Mouse (Mus musculus) ovary, postnatal 14 days (tissue): ENCODE data around the gene Rpl23.
"Not testable (repeated sequence)": the region's sequence is repeated elsewhere in the genome, so short reads cannot be mapped to it uniquely, and the experiment has no call there.

ENCODE experiments used
- DNase-seq: peaks from one replicate; pipeline ENCODE4 v3.0.0; 2022; ENCODE audit warnings: low spot score

The Rpl23 gene

DNA sequence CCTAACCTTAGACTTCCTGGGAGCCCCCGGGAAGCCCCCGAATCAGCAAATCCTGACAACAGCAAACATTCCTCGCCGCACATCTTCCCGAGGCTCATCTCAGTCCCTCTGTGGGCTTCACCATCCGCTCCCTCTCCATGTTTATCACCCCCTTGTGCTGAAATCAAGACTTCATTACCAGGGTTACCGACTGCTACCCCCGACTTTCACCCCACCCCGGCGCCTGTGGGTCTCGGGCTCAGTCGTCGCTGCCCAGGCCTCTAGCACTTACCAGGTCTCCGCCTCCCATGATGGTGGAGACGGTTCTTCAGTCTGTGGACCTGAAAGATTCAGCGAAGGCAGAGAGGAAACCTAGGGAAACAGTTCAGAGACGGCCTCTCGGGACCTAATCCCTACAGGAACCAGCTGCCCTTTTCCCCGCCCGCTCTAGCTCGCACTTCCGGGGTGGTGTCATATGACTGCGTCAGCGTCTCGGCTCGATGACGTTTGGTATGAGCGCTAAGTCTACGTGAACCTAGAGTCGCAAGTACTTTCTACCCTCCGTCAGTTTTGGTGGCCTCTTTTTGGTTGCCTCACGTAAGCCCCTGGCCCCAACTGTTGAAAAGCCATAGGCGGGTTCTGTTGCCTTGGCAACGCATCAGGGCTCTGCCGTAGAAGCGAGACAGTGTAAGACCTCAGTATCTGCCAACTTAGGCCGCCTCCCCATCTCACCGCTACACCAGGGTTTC lies 15.9 kb downstream of the Rpl23 start, which contains the start of gene Cwc25:
TSS of gene Cwc25 (minus strand) at position 403 of the 728 bp plus-strand sequence.
- peak; percentile 94 for DNase-seq

DNA sequence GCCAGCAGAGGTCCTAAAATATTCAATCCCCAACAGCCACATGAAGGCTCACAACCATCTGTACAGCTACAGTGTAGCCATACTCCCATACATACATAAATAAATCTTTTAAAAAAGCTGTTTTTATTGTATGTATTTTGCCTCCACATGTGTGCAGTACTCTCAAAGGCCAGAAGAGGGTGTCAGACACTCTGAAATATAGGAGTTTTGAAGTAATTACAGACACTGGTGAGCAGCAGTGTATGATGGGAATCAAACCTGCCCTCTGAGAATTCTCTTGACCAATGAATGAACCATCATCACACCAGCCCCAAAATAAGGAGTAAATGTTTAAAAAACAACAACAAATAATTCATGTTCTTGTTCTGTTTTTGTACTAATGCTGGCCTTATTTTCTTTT lies 20.6 kb downstream of the Rpl23 start:
- no peak for DNase-seq

DNA sequence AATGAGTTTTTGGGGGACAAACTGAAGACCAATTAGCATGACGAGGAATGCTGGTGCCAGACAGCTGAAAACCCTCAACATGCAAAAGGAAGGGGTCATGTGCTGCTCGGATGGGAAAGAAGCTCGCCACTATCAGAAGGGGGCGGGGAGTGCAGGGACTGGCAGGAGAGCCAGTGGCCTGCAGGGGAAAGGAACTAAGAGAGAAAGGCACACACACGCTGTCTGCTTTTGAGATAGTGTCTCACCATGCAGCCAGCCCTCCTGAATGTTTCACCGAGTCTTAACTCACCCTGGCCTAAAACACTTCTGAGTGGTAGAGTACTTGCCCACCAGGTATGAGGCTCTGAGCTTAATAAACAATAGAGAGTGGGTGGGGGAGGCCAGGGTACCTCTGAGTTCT lies 23.3 kb downstream of the Rpl23 start:
- DNase-seq = no peak

DNA sequence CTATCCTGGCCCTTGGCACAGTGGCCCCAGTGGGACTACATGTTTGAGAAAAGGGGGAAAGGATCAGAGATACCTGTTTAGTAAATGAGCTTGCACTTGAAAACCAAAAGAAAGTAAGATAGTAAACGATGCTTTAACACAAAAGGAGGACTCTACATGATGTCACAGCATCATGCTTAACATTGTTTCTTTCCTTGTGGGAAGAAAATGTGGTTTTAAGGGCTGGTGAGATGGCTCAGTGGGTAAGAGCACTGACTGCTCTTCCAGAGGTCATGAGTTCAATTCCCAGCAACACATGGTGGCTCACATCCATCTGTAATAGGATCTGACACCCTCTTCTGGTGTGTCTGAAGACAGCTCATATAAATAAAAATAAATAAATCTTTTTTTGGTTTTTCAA lies 24.1 kb downstream of the Rpl23 start:
- DNase-seq = no peak

DNA sequence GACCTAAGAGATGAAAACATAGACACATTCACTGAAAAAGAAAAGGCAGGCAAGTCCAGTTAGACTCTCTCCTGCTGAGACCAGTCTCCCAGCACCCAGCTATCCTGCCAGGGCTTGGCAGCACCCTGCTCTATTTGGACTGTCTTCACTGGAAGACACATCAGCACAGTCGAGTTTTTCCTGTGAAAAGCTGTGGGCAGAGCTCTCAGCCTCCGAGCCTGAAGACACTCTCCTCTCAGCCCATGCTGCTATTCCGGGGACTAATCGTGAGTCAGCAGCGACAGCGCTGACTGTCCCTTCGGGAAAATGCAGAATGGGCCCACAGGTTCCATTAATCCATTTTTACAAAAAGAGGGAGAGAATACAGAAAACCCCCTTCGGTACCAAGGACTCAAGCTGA lies 29.0 kb downstream of the Rpl23 start:
- DNase-seq = no peak

DNA sequence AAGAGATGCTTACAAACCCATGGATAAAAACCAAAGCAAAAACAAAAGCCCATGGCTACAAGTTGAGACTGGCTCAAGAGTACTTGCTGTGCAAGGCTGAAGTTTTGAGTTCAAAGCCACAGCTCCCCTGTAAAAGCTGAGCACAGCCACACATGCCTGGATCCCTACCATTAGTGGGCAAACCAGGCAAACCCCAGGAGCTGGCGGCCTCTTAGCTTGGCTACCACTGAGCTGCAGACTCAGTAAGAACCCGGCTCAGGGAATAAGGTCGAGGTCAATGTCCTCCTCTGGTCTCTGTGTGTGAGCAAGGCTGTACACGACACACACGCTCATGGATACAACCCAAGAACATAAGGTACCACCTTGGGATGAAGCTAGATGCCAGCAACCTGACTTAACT lies 33.7 kb downstream of the Rpl23 start:
- DNase-seq = no peak

DNA sequence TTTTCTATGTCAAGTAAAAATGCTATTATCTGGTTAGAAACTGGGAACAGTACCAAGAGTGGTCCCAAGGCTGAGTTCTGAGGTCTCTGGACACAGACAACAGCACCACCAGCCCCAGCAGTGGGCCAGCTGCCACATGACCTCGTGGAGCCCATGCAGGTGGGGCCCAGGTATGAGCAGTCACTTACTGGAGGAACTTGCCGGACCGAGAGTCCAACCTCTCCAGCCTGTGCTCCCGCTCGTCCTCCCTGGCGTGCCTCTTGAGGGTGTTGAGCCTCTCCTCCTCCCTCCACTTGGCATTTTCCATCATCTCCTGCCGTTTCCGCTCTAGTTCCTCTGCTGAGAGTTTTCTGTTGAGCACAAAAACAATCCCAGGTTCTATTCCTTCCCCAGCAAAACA lies 34.5 kb downstream of the Rpl23 start:
- DNase-seq = no peak

DNA sequence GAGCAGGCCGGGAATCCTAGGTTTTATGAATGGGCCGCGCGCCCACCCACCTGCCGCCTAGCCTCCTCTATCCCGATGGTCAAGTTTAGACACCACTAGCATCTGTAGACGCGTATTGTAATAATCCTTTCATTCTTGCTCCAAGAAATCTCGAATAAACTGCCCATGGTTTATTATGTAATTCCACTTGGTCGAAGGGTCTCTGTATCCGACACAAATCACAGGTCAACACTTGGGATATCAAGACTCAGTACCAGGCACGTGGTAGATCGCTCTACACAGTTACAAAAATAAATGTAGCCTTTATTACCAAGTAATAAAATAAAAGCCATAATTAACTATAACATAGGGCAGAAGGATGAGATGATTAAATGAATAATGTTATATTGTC lies 36.9 kb downstream of the Rpl23 start:
- no peak for DNase-seq

DNA sequence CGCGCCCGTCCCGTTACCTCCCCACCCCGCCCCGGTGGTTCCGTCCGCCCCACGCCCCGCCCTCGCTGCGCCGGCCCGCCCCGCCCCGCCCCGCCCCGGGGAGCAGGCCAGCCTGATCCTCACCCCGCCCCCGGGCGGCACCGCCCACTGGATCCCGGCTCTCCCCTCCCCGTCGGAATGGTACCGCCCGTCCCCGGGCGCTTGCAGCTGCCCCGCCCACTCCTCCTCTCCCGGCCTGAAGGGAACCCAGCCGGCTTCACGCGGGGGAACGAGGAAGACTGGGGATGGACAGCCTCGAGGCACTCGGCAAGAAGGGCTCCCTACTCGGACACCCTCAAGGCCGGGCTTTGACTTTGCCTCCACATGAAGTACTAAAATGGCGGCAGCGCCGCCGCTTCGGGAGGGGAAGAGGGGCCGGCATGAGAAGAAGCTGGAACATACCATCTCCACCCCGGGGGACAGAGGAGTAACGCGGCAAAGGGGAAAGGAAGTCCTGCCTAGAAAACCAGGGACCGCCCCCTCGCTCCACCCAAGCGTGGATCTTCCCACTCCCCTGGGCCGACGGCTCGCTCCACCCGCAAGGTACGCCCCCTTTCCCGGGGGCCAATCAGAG lies 37.4 kb downstream of the Rpl23 start:
- DNase-seq = peak; percentile 96

DNA sequence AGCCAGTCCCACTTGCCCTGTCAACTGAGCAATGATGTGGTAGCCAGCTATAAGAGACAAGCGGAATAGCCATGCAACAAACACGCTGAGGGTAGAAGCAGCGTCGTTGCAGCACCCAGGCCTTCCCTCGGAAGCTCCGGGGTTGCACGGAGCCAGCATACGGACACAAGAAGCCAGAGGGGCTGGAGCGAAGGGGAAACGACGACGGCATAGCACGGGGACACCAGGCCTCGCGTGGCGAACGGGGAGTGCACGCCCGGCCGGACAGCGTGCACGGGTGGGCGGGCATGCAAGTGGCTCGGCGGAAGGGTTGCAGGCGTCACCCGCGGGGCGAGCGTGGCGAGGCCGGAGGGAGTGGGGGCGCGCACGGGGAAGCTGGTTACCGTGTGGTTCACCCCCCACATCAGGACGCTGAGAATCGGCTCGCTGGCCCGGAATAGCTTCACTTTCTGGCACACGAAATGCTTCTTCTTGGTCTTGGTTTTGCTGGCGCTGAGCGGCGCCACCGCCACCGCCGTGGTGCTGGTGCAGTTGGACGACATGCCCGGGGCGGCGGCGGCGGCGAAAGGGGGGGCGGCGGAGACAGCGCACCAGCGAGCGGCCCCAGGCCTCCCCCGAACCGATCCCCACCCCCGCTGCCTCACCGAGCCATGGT lies 38.0 kb downstream of the Rpl23 start, which contains the start of gene Pip4k2b:
TSS of gene Pip4k2b (minus strand) at position 642 of the 655 bp plus-strand sequence.
- peak; percentile 48 for DNase-seq

DNA sequence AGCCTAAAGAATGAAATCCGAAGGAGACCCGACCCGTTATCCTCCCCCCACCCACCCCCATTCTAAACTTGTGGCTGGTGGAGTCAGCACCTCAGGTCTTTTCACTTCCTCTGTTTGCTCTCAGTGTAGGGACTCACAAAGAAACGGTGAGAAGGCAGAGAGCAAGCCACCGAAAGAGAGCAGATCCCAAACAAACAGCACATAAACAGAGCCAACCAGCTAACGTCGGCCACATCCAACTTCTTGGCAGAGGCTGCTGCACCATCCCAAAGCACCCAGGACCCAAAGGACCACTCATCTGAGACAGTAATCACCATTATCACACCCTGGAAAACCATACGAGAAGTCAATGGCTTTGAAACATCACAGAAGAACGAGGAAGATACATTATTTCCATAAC lies 38.8 kb downstream of the Rpl23 start:
- DNase-seq = no peak

DNA sequence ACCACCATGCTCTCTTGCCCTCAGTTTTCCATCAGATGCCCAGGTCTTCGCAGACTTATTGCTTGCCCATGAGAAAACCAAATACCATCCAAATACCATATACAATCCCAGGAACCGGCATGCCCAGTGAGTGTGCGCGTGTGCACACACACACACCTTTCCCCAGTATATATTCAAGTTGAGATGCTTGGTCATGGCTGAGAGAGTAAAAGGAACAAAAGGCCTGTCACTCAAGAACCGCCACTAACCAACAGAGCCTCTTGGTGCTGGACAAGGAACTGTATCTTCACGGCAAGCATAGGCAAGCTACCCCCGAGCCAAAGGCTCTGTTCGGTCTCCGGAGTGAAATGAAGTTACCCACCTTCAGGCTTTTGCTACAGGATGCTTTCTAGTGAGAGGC lies 39.6 kb downstream of the Rpl23 start:
- no peak for DNase-seq

DNA sequence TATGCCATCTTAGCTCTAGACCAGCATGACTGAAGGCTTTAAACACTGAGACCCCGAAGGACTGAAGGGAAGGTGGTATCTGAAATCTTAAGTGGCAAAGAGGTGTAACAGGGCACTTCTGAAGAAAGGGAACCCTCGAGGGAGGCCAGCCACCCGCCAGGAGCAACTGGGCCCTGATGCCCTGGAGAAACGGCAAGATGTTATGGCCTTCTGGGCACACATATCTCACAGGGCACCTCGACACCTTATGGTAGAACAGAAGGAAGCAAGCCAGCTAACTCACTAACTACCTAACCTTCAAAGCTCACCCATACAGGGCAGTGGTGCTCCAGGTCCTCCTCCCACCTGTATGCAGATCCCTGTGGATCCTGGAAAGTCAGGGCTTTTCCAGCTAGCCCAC lies 40.1 kb downstream of the Rpl23 start:
- no peak for DNase-seq

DNA sequence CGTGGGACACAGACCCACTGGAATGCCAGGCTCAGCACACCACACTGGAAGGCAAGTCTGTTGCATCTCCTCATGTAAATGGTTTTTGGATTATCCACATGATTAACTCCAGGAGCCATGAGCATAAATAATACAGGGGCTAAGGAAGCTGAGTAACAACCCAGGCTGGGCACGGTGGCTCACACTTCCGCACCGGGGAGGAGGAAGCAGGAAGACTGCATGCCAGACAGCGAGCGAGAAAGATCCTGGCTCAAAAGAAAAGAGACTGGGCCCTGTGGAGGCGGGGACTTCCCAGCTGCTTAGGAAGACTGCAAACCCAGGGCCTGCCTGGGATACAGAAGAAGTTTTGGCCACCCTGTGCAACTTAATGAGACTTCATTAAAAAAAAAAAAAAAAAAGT lies 42.0 kb downstream of the Rpl23 start:
- DNase-seq = no peak

DNA sequence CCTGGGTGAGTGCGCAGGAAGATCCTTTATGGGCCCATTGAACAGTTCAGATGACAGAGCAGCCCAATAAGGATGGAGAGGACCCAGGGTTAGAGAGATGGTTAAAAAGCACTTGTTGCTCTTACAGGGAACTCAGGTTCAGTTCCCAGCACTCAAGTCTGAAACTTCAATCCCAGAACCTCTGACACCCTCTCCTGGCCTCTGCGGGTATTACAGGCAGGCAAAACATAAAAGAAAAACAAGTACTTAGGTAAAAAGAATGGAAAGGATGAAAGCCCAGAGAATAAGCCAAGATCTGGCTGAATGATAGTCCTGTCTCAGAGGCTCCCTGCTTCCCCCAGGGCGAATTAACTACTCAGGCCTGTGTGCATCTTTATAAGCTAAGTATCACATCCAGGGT lies 43.1 kb downstream of the Rpl23 start:
- DNase-seq = no peak

DNA sequence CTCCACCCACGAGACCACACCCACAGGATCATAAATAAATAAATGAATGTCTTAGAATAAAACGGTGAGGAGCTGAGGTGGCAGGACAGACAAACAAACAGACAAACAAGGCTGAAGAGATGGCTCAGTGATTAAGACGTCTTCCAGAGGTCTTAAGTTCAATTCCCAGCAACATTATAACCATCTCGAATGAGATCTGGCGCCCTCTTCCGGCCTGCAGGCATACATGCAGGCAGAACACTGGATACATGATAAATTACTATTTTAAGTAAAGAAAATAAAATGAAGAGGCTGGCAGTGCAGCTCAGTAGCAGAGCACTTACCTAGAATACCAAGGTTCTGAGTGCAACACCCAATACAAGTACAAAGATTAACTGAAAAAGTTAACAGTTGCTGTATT lies 43.5 kb downstream of the Rpl23 start:
- DNase-seq = no peak

DNA sequence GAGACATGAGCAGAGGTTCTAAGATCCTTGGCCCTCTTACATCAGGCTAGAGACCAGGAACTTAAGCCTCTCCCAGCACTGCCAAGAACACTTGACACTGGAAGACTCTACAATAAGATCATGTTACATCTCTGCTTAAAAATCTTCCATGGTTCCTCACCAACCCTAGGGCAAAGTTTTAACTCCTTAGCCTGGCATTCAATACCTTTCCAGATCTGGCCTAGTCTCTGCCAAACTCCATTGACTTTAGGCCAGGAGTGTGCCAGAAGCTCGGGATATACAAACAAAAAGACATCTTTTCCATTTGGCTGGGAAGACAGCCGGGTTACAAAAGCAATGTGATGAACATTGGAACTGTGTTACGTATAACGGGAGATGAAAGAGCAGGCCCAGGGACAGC lies 44.6 kb downstream of the Rpl23 start:
- no peak for DNase-seq

DNA sequence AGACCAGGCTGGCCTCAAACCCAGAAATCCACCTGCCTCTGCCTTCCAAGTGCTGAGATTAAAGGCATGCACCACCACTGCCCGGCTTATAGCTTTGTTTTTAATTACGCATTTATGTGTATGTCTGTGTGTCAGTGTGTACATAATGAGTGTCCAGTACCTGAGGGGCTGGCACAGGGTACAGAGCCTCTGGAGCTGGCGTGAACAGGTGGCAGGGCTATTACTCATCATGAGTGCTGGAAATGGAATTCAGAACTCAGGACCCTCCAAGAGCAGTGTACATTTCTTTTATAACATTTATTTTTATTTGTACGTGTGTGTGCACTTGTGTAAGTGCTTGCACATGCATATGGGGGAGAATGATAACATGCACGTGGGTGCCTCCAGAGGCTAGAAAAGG lies 45.6 kb downstream of the Rpl23 start:
- no peak for DNase-seq

DNA sequence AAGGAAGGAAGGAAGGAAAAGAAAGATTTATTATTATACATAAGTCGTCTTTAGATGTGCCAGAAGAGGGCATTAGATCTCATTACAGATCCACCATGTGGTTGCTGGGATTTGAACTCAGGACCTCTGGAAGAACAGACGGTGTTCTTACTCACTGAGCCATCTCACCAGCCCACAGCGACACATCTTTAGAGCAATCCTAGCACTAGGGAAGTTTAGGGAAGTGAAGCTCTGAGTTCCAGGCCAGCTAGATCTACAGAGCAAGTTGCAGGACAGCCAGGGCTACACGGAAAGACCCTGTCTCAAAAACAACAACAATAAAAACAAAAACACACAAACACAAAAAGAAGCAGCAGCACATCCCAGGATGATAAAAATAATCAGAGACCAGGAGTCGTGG lies 47.4 kb downstream of the Rpl23 start:
- DNase-seq = not testable (repeated sequence)

DNA sequence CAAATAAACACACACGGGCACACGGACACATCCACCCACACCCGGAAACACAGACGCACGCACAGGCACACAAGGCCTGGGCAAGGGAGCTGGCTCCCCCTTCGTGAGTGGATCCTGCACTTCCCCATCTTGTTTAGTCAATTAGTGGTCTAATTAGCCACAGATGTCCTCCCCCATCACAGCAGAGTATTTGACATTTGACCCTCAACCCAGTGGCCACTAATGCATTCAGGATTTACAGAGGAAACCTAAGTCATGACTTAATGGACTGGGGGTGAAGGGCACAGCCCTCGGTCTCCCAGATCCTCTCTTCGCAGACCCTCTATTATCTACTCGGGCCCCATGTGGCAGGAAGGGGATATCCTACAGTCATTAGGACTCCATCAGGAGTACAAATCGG lies 48.5 kb downstream of the Rpl23 start:
- DNase-seq = no peak

DNA sequence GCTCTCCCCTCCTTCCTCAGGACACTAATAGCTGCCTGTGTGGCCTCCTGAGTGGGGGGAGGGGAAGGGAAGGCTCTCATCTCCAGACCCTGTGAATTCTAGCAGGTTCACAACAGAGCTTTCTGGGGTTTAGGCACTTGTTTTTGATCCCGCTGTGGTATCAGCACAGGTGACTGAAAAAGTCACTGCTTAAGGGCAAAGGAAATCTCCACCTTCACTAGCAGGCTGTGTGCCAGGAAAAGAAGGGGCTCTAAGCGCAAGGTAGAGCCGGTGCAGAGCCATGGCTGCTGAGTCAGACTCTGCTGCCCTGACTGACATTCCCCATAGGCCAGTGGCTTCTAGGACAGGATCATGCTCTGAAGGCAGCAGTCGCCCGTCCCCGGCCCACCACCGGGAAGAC lies 53.5 kb downstream of the Rpl23 start:
- DNase-seq = no peak

DNA sequence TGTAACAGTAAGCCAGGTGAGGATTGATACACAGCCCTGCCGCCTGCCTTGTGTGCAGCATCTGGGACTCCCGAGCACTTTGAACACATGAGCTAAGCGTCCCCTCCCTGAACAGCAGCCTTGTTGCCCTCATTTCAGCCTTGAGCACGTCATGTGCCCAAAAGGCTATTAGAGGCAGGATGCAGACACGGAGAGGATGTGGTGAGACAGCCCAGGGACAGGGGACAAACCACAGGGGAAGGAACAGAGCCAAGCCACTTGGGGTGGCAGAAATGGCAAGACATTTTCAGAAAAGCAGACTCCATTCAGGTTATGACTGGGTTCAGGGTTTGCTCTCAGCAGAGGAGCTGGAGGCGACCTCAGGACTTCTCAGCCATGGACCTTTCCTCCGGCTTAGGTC lies 53.9 kb downstream of the Rpl23 start:
- DNase-seq = no peak
